Mouse (Mus musculus): ENCODE results near the gene Tmprss6. TPM values are rescaled to one million over a fixed set of nuclear protein-coding genes. Genes with fewer than 3 reads are reported as not detected.

Tmprss6 gene
- polyA plus RNA-seq, 1 experiment from 2014 or later = 0.45 TPM

DNA sequence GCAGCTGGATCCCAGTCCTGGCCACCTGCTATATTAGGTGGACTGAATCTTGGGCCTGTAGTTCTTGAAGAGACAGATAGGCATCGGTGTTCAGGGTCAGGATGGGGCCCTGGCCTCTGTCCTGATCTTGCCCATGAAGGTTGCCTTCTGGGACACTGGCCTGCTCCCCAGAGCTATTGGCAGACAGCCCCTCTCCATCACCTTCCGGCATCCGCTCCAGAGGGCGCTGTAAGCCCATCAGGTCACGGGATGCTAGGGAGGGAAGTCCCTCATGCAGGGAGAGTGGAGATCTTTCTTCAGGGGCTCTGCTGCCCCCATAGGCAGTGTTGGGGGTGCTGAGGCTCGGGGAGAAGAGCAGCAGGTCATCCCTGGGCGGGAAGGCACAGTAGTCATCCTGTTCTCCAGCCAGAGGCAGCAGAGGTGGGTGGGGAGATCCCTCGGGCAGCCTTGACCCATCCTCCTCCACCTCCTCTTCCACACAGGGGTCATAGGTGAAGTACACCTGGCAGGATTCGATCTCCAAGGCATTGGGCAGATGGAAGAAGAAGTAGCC lies 13.1 kb upstream of the Tmprss6 start:
- no peak overlapping the region for H3K4me2 ChIP-seq
- no peak for ATAC-seq (ENCODE audit: extremely low read depth, insufficient number of reproducible peaks, low FRiP score, low TSS enrichment)
- H3K27me3 ChIP-seq (replicated peaks) = peaks cover 35% of the 10 kb centered on the region
- no peaks in the 10 kb centered on the region for H3K36me3 ChIP-seq
- H3K4me3 ChIP-seq = no peak overlapping the region
- 44% methylated on average over 9 of the region's 9 CpGs for WGBS
- no peak overlapping the region for H3K9ac ChIP-seq
- peaks cover 8% of the 10 kb centered on the region for H3K4me1 ChIP-seq
- H3K9me3 ChIP-seq = no peaks in the 10 kb centered on the region
- no peak overlapping the region for H3K27ac ChIP-seq (replicated peaks)

- 37% methylated on average over 2 of the region's 2 CpGs for WGBS
- H3K36me3 ChIP-seq = no peaks in the 10 kb centered on the region
- no peak overlapping the region for H3K4me3 ChIP-seq
- no peak overlapping the region for H3K4me2 ChIP-seq
- H3K9me3 ChIP-seq = no peaks in the 10 kb centered on the region
- peaks cover 8% of the 10 kb centered on the region for H3K4me1 ChIP-seq
- H3K9ac ChIP-seq = no peak overlapping the region
- ATAC-seq (ENCODE audit: extremely low read depth, insufficient number of reproducible peaks, low FRiP score, low TSS enrichment) = no peak
- H3K27me3 ChIP-seq (replicated peaks) = peaks cover 29% of the 10 kb centered on the region
- H3K27ac ChIP-seq (replicated peaks) = no peak overlapping the region
Observed at GRCm38 (mm10) chr15:78480991-78481390, 12.6 kb upstream of the Tmprss6 start.

GRCm38 (mm10) chr15:78480111-78480510 lies 11.7 kb upstream of the Tmprss6 start:
- peaks cover 21% of the 10 kb centered on the region for H3K27me3 ChIP-seq (replicated peaks)
- peaks cover 15% of the 10 kb centered on the region for H3K4me1 ChIP-seq
- no peaks in the 10 kb centered on the region for H3K9me3 ChIP-seq
- H3K36me3 ChIP-seq = no peaks in the 10 kb centered on the region
- no peak overlapping the region for H3K27ac ChIP-seq (replicated peaks)
- no peak overlapping the region for H3K4me3 ChIP-seq
- H3K9ac ChIP-seq = no peak overlapping the region
- 68% methylated on average over 7 of the region's 7 CpGs for WGBS
- ATAC-seq (ENCODE audit: extremely low read depth, insufficient number of reproducible peaks, low FRiP score, low TSS enrichment) = no peak
- no peak overlapping the region for H3K4me2 ChIP-seq

DNA sequence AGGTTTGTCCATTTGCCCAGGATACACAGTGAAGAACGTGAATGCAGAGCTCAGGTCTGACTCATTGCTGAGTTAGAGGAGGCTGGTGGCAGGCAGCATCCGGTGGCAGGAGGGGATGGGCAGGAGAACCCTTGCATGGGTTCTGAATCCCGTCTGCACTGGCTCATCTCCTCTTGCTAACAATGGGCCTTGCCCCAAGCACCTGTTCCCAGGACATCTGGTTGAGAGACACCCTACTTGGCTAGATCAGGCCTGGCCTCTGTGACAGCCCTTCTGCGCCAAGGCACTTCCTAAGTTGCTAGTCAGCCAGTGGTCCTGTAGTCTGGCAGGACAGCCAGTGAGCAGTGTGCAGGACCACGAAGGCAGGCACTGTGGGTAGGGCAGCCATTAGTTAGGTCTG lies 11.0 kb upstream of the Tmprss6 start:
- no peak overlapping the region for H3K4me3 ChIP-seq
- no peaks in the 10 kb centered on the region for H3K9me3 ChIP-seq
- 69% methylated on average over 5 of the region's 5 CpGs for WGBS
- H3K4me2 ChIP-seq = no peak overlapping the region
- H3K27me3 ChIP-seq (replicated peaks) = peaks cover 16% of the 10 kb centered on the region
- H3K36me3 ChIP-seq = no peaks in the 10 kb centered on the region
- H3K4me1 ChIP-seq = peaks cover 15% of the 10 kb centered on the region
- ATAC-seq (ENCODE audit: extremely low read depth, insufficient number of reproducible peaks, low FRiP score, low TSS enrichment) = no peak
- no peak overlapping the region for H3K9ac ChIP-seq
- no peak overlapping the region for H3K27ac ChIP-seq (replicated peaks)

DNA sequence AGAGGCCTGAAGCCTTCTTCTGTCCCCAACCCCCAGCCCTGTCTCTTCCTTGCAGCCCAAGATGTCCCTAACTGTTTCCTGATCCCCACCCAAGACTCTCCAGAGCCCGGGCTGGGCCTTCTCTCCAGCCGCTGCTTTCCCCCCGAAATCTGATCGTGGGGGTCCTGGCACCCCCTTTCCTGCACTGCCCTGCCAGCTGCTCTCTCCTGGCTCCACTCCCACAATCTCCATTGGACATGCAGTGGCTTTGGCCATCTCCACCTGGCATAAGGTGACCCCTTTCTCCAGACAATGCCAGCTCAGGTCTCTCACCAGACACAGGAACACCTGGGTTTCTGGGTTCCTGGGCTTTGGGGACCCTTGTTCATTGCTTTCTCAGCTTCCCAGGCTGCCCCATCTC lies 9.6 kb upstream of the Tmprss6 start:
- Histone ChIP-seq H3K9ac (no peak overlapping the region), H3K4me1 (peaks cover 17% of the 10 kb centered on the region), H3K4me3 (no peak overlapping the region), H3K27ac (replicated peaks) (no peak overlapping the region), H3K36me3 (no peaks in the 10 kb centered on the region), H3K4me2 (no peak overlapping the region), H3K27me3 (replicated peaks) (peaks cover 16% of the 10 kb centered on the region), H3K9me3 (no peaks in the 10 kb centered on the region)
- no peak for ATAC-seq (ENCODE audit: extremely low read depth, insufficient number of reproducible peaks, low FRiP score, low TSS enrichment)
- 87% methylated on average over 4 of the region's 4 CpGs for WGBS

DNA sequence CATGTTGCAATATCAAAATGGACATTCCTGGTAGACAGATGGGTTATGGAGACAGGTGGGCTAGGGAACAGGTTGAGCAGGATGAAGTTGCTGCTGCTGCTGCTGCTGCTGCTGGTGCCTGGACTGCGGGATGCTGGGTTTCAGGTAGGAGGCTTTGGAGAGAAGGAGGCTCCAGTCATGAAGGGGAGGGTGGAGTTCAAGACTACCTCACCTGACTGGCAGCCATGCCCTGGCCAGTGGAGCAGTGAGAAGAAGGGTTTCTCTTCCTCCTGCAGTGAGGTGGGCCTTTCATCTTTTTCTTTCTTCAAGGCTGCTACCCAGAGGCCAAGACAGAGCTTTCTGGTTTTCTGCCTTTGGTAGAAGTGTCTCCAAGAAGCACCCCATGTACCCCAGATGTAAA lies 8.4 kb upstream of the Tmprss6 start:
- ATAC-seq (ENCODE audit: extremely low read depth, insufficient number of reproducible peaks, low FRiP score, low TSS enrichment) = no peak
- 72% methylated on average over 1 of the region's 1 CpGs for WGBS
- peaks cover 29% of the 10 kb centered on the region for H3K4me1 ChIP-seq
- no peaks in the 10 kb centered on the region for H3K9me3 ChIP-seq
- H3K9ac ChIP-seq = no peak overlapping the region
- H3K4me2 ChIP-seq = no peak overlapping the region
- H3K27me3 ChIP-seq (replicated peaks) = peaks cover 10% of the 10 kb centered on the region
- no peak overlapping the region for H3K27ac ChIP-seq (replicated peaks)
- no peak overlapping the region for H3K4me3 ChIP-seq
- H3K36me3 ChIP-seq = no peaks in the 10 kb centered on the region

GRCm38 (mm10) chr15:78475604-78476031 lies 7.2 kb upstream of the Tmprss6 start:
- Histone ChIP-seq H3K9me3 (no peaks in the 10 kb centered on the region), H3K4me2 (no peak overlapping the region), H3K27ac (replicated peaks) (no peak overlapping the region), H3K4me3 (no peak overlapping the region), H3K27me3 (replicated peaks) (peaks cover 9% of the 10 kb centered on the region), H3K4me1 (peaks cover 34% of the 10 kb centered on the region), H3K36me3 (no peaks in the 10 kb centered on the region), H3K9ac (0 out of 2 replicates have a peak overlapping the region, but pooled peaks have one; percentile 7)
- 47% methylated on average over 3 of the region's 3 CpGs for WGBS
- ATAC-seq (ENCODE audit: extremely low read depth, insufficient number of reproducible peaks, low FRiP score, low TSS enrichment) = no peak

DNA sequence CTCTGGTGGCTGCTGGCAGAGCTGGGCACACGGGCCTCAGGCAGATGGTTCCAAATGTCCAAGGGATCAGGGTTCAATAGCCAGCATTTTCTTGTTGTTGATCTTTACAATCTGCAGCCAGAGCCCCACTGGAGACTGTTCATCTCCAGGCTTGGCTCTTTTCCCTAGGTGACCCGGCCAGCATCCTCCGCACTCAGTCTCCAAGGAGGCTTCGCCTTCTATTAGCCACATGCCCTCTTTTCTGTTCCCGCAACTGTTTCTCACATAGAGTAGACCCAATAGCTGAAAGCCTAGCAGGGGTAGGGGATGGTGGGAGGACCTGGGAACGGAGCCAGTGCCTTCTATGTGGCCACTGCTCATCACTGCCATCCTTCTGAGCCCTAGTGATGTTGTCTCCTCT lies 5.0 kb upstream of the Tmprss6 start:
- no peak overlapping the region for H3K9ac ChIP-seq
- 76% methylated on average over 6 of the region's 6 CpGs for WGBS
- H3K9me3 ChIP-seq = no peaks in the 10 kb centered on the region
- no peak for ATAC-seq (ENCODE audit: extremely low read depth, insufficient number of reproducible peaks, low FRiP score, low TSS enrichment)
- no peak overlapping the region for H3K4me3 ChIP-seq
- peaks cover 38% of the 10 kb centered on the region for H3K4me1 ChIP-seq
- H3K4me2 ChIP-seq = no peak overlapping the region
- no peaks in the 10 kb centered on the region for H3K36me3 ChIP-seq
- no peak overlapping the region for H3K27ac ChIP-seq (replicated peaks)
- H3K27me3 ChIP-seq (replicated peaks) = peaks cover 8% of the 10 kb centered on the region

DNA sequence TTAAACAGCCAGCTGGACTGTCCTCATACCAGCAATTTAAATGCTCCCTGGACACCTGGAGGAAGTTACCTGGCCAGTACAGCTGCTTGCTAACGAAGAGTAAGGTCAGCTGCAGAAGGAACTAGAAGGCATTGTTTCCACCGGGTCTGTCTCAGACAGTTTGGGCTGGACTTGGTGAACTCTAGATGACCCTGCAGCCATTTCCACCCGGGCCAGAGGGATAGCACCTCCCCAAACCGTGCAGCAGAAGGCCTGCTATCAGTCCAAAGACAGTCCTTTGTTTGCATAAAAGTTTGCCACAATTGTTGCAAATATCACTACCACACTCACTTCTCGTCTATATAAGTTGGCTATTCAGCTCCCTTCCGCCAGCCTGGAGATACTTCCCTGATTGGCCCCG lies 3.5 kb upstream of the Tmprss6 start:
- Histone ChIP-seq H3K9me3 (no peaks in the 10 kb centered on the region), H3K36me3 (no peaks in the 10 kb centered on the region), H3K4me2 (no peak overlapping the region), H3K27me3 (replicated peaks) (0 out of 2 replicates have a peak, but pooled peaks cover 1% of the 10 kb centered on the region), H3K9ac (no peak overlapping the region), H3K27ac (replicated peaks) (0 out of 2 replicates have a peak overlapping the region, but pooled peaks have one; percentile 3), H3K4me1 (peaks cover 38% of the 10 kb centered on the region), H3K4me3 (no peak overlapping the region)
- WGBS = 27% methylated on average over 7 of the region's 7 CpGs
- ATAC-seq (ENCODE audit: extremely low read depth, insufficient number of reproducible peaks, low FRiP score, low TSS enrichment) = no peak

- no peak overlapping the region for H3K4me3 ChIP-seq
- no peaks in the 10 kb centered on the region for H3K27me3 ChIP-seq (replicated peaks)
- H3K9me3 ChIP-seq = no peaks in the 10 kb centered on the region
- 59% methylated on average over 4 of the region's 4 CpGs for WGBS
- H3K4me2 ChIP-seq = no peak overlapping the region
- no peak overlapping the region for H3K27ac ChIP-seq (replicated peaks)
- ATAC-seq (ENCODE audit: extremely low read depth, insufficient number of reproducible peaks, low FRiP score, low TSS enrichment) = no peak
- H3K9ac ChIP-seq = no peak overlapping the region
- H3K4me1 ChIP-seq = peaks cover 35% of the 10 kb centered on the region
- H3K36me3 ChIP-seq = no peaks in the 10 kb centered on the region
Observed at GRCm38 (mm10) chr15:78470495-78471276, 2.3 kb upstream of the Tmprss6 start.

DNA sequence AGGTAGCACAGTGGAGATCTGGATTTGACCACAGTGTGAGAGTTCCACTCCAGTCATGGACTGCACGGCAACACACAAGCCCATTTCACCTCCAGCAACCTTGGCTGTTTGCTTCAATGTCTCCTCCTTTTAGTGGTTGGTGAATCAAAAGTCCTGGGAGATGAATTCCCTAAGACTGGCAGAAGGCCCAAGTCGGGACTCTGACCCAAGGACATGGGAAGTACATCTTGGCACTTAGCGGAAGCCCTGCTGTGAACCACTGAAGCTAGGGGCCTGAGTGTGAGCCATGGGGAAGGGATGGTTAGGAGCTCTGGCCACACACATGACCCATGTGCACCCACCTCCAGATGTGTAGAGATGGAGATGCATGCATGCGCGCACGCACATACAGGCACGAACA lies 864 bp downstream of the Tmprss6 start:
- ATAC-seq (ENCODE audit: extremely low read depth, insufficient number of reproducible peaks, low FRiP score, low TSS enrichment) = no peak

DNA sequence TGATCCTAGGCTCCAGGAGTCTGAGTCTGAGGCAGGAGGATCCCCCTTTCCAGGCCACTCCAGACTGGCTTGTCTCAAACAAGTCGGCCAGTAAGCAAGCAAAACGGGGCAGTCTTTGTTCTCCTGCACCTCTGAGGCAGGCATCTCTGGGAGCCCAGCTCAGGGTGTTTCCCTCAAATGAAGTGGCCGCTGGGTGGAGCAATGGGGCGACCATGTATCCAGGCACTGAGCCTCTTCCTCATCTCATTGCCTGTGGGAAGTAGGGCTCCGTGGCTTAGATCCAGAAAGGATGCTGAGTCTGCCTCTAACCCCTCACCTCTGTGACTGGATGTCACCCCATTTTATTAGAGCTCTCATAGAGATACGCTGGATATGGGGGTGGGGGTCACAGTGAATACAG lies 1.6 kb downstream of the Tmprss6 start:
- Histone ChIP-seq H3K27me3 (replicated peaks) (peaks cover 7% of the 10 kb centered on the region; the same call in 1 of the 2 replicates), H3K4me1 (peaks cover 23% of the 10 kb centered on the region), H3K36me3 (no peaks in the 10 kb centered on the region), H3K9ac (no peak overlapping the region), H3K27ac (replicated peaks) (no peak overlapping the region), H3K4me2 (no peak overlapping the region), H3K4me3 (no peak overlapping the region), H3K9me3 (no peaks in the 10 kb centered on the region)
- WGBS = 38% methylated on average over 6 of the region's 6 CpGs
- 0 out of 2 replicates have a peak, but pooled peaks have one; percentile 26 for ATAC-seq (ENCODE audit: extremely low read depth, insufficient number of reproducible peaks, low FRiP score, low TSS enrichment)

More for the DNA sequence above, 864 bp downstream of the Tmprss6 start:
- H3K9ac ChIP-seq = no peak overlapping the region
- 89% methylated on average over 7 of the region's 7 CpGs for WGBS
- no peaks in the 10 kb centered on the region for H3K9me3 ChIP-seq
- peaks cover 31% of the 10 kb centered on the region for H3K4me1 ChIP-seq
- H3K27ac ChIP-seq (replicated peaks) = no peak overlapping the region
- no peak overlapping the region for H3K4me3 ChIP-seq
- H3K36me3 ChIP-seq = no peaks in the 10 kb centered on the region
- H3K27me3 ChIP-seq (replicated peaks) = 0 out of 2 replicates have a peak, but pooled peaks cover 3% of the 10 kb centered on the region
- no peak overlapping the region for H3K4me2 ChIP-seq
